35 mouse cellular contexts compared by ENCODE assay signal in genomic region chr19:32965488-32965887, GRCm38 (mm10).
"Had no signal": no experiment of that assay in that cellular context is flagged by ENCODE, and none has a peak within 500 bp of the region (broad histone marks: within the 10 kb centered on the region; RNA-seq: fewer than 3 reads in every experiment).

No protein-coding gene starts in this region.

- H3K4me3 ChIP-seq: heart, embryonic 10.5 days; heart, embryonic 12.5 days; heart, embryonic 13.5 days; heart, embryonic 15.5 days; hindbrain, embryonic 10.5 days; hindbrain, embryonic 12.5 days; hindbrain, embryonic 13.5 days; hindbrain, embryonic 15.5 days; intestine, embryonic 15.5 days; kidney, embryonic 15.5 days; layer of hippocampus, adult 2 months had no signal

- DNase-seq: heart, postnatal 10 days; heart, postnatal 14 days; heart, postnatal 36 days; heart, postnatal 4 days; kidney, adult 11 months; kidney, adult 18-20 months; kidney, adult 2 months; kidney, adult 8-10 months; kidney, adult 9 months; kidney, postnatal 10 days; kidney, postnatal 14 days; kidney, postnatal 25 days; kidney, postnatal 36 days; kidney, postnatal 4 days; layer of hippocampus, adult 9-11 months; layer of hippocampus, postnatal 36 days had no signal

- H3K27me3 ChIP-seq: heart, embryonic 12.5 days; heart, embryonic 13.5 days; heart, embryonic 15.5 days; hindbrain, embryonic 12.5 days; hindbrain, embryonic 13.5 days; hindbrain, embryonic 15.5 days; intestine, embryonic 15.5 days; kidney, embryonic 15.5 days had no signal

- H3K27ac ChIP-seq: heart, embryonic 10.5 days; heart, embryonic 13.5 days; heart, embryonic 15.5 days; hindbrain, embryonic 10.5 days; hindbrain, embryonic 12.5 days; hindbrain, embryonic 13.5 days; hindbrain, embryonic 14.5 days; hindbrain, embryonic 15.5 days; hindbrain, postnatal 0 days; intestine, embryonic 15.5 days; kidney, embryonic 15.5 days; kidney, postnatal 0 days; layer of hippocampus, adult 2 months had no signal

- ATAC-seq: hindbrain, embryonic 16.5 days; hindbrain, postnatal 0 days; inflammation-experienced regulatory T-cells, adult 6 months; intestine, embryonic 15.5 days; intestine, embryonic 16.5 days; intestine, postnatal 0 days had no signal

- H3K36me3 ChIP-seq: heart, embryonic 10.5 days; heart, embryonic 12.5 days; heart, embryonic 13.5 days; heart, embryonic 15.5 days; hindbrain, embryonic 10.5 days; hindbrain, embryonic 12.5 days; hindbrain, embryonic 13.5 days; hindbrain, embryonic 15.5 days; intestine, embryonic 15.5 days; kidney, embryonic 15.5 days had no signal

- H3K9ac ChIP-seq: heart, embryonic 12.5 days; heart, embryonic 13.5 days; heart, embryonic 15.5 days; hindbrain, embryonic 12.5 days; hindbrain, embryonic 13.5 days; hindbrain, embryonic 14.5 days; hindbrain, embryonic 15.5 days; intestine, embryonic 15.5 days; kidney, embryonic 15.5 days had no signal

- H3K9me3 ChIP-seq: heart, embryonic 10.5 days; heart, embryonic 12.5 days; heart, embryonic 13.5 days; heart, embryonic 15.5 days; hindbrain, embryonic 10.5 days; hindbrain, embryonic 12.5 days; hindbrain, embryonic 13.5 days; hindbrain, embryonic 15.5 days; intestine, embryonic 15.5 days; kidney, embryonic 15.5 days had no signal

- H3K4me1 ChIP-seq: heart, embryonic 10.5 days; heart, embryonic 12.5 days; heart, embryonic 13.5 days; heart, embryonic 15.5 days; hindbrain, embryonic 15.5 days; intestine, embryonic 15.5 days had no signal

- H3K4me2 ChIP-seq: heart, embryonic 11.5 days; heart, embryonic 12.5 days; heart, embryonic 13.5 days; heart, embryonic 15.5 days; hindbrain, embryonic 12.5 days; hindbrain, embryonic 13.5 days; hindbrain, embryonic 14.5 days; hindbrain, embryonic 15.5 days; intestine, embryonic 15.5 days; kidney, embryonic 15.5 days had no signal
